Mouse (Mus musculus) stomach, postnatal 0 days (tissue): ENCODE measurements around the gene Stard3nl.

ENCODE experiments used
- CTCF ChIP-seq: IDR thresholded peaks from 2 replicates; pipeline ENCODE4 v1.5.1; 2016; ENCODE audit warnings: antibody characterized with exemption, low read depth, mild to moderate bottlenecking, moderate library complexity
- EP300 ChIP-seq: optimal IDR thresholded peaks from 2 replicates; pipeline ENCODE3; 2016; ENCODE audit warnings: antibody characterized with exemption

DNA sequence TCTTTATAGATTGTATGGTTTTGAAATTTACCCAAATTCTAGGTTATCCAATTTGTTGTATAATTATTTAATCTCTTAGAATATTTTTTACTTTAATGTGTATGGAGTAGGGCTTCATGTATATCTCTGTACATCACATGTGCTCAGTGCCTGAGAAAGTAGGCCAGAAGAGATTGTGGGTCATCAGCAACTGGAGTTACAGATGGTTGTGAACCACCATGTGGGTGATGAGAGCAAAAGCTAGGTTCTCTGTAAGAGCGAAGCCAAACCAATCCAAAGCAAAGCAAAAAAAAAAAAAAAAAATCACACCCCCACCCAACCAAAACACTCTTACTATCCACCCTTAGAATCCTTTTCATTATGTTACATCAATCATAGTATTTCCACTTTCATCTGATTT is 19.7 kb upstream of the Stard3nl start:
- TF ChIP-seq CTCF (no peak), EP300 (no peak)
